Mouse (Mus musculus): Measurements from ENCODE around the gene Zyx. TPM values are rescaled to one million over a fixed set of nuclear protein-coding genes. Genes with fewer than 3 reads are reported as not detected.

Gene Zyx
- polyA plus RNA-seq, 1 experiment from 2014 or later, result 80.8 TPM

DNA sequence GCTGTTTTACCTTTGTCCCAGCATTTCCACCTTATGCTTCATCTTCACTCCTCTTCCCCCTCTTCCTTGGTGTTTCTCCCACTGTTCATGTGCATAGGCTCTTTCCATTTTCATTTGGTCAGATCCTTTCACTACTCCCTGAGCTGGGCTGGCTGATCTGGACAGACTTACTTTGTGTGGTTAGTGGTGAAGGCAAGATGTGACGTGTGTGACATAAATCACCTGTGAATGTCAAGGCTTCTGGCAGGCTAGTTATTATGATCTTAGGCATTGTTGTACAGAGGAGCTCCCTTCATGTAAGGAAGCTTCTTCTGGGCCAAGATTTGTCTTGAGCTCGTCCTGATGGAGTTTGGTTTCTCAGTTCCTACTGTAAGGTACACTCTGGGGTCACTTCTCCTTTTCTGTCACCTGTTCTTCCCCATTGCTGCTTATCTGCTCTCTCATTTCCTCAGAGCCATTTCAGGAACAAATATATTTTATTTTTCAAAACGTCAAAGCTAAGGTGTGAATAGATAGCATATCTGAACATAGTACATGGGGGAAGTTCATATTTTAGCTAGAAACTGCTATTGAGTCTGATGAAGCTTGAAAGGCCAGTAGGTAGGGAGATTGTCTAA lies 47.7 kb downstream of the Zyx start:
- Histone ChIP-seq H3K4me1 (no peaks in the 10 kb centered on the region), H3K9me3 (no peaks in the 10 kb centered on the region), H3K36me3 (replicated peaks) (no peaks in the 10 kb centered on the region), H3K27me3 (ENCODE audit: poor library complexity, severe bottlenecking) (no peaks in the 10 kb centered on the region), H3K27ac (no peak overlapping the region), H3K4me3 (no peak overlapping the region)
- WGBS, result 84% methylated on average over 3 of the region's 3 CpGs
- DNase-seq (ENCODE audit: extremely low spot score, low spot score), result no peak

GRCm38 (mm10) chr6:42398285-42398684 lies 48.9 kb downstream of the Zyx start:
- Histone ChIP-seq H3K27me3 (ENCODE audit: poor library complexity, severe bottlenecking) (no peaks in the 10 kb centered on the region), H3K27ac (no peak overlapping the region), H3K4me1 (no peaks in the 10 kb centered on the region), H3K36me3 (replicated peaks) (no peaks in the 10 kb centered on the region), H3K4me3 (no peak overlapping the region), H3K9me3 (no peaks in the 10 kb centered on the region)
- DNase-seq (ENCODE audit: extremely low spot score, low spot score), result no peak
- WGBS, result 92% methylated on average over 3 of the region's 3 CpGs

- H3K4me1 ChIP-seq, result no peaks in the 10 kb centered on the region
- WGBS, result 95% methylated on average over 1 of the region's 1 CpGs
These were observed 49.6 kb downstream of the Zyx start for GRCm38 (mm10) chr6:42398998-42399397.

DNA sequence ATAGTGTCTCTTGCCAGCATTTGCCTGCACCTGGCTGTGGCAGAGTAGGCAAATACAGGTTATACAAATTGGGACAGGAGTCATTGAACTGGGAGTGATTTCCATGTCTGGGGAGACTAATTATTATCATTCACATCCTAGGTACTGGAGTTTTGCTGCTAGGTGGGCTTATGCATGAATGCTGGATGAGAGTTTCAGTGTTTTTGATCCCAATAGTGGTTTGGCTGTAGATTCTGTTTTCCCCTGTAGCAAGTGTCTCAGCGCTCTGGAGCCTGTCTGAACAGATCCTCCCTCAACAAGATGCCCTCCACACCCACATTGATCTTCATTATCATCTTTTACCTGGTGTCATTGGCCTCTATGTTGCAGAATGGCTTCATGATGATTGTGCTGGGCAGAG lies 50.5 kb downstream of the Zyx start, which contains the start of gene Tas2r143:
Gene Tas2r143, plus strand, starts transcription at position 301 of the 400 bp plus-strand sequence.
- WGBS, result 90% methylated on average over 1 of the region's 1 CpGs
- DNase-seq (ENCODE audit: extremely low spot score, low spot score), result no peak
- H3K27ac ChIP-seq, result no peak within 1 kb of the TSS

More at GRCm38 (mm10) chr6:42398998-42399397, 49.6 kb downstream of the Zyx start:
- Histone ChIP-seq H3K27me3 (ENCODE audit: poor library complexity, severe bottlenecking) (no peaks in the 10 kb centered on the region), H3K9me3 (no peaks in the 10 kb centered on the region), H3K36me3 (replicated peaks) (no peaks in the 10 kb centered on the region), H3K27ac (no peak overlapping the region), H3K4me3 (no peak overlapping the region)
- no peak for DNase-seq (ENCODE audit: extremely low spot score, low spot score)

GRCm38 (mm10) chr6:42405134-42405533 lies 55.7 kb downstream of the Zyx start, which contains the start of gene Tas2r135:
Tas2r135 (plus strand) TSS chr6:42405434.
- 92% methylated on average over 2 of the region's 2 CpGs for WGBS
- no peak within 1 kb of the TSS for H3K4me3 ChIP-seq
- H3K27ac ChIP-seq, result no peak within 1 kb of the TSS
- H3K27me3 ChIP-seq (ENCODE audit: poor library complexity, severe bottlenecking), result no peaks in the 10 kb centered on the region
- H3K36me3 ChIP-seq (replicated peaks), result no peaks in the 10 kb centered on the region
- no peaks in the 10 kb centered on the region for H3K9me3 ChIP-seq
- no peak for DNase-seq (ENCODE audit: extremely low spot score, low spot score)
- H3K4me1 ChIP-seq, result peaks cover 8% of the 10 kb centered on the region; the same call in 1 of the 2 replicates

More for the DNA sequence above, 50.5 kb downstream of the Zyx start, which contains the start of gene Tas2r143:
- no peaks in the 10 kb centered on the region for H3K9me3 ChIP-seq
- no peaks in the 10 kb centered on the region for H3K36me3 ChIP-seq (replicated peaks)
- H3K4me3 ChIP-seq, result no peak within 1 kb of the TSS
- no peaks in the 10 kb centered on the region for H3K27me3 ChIP-seq (ENCODE audit: poor library complexity, severe bottlenecking)
- no peaks in the 10 kb centered on the region for H3K4me1 ChIP-seq

Other genes starting within 250 kb of the Zyx start
- gene Tas2r139, start 208.7 kb upstream of the Zyx start, polyA plus RNA-seq (2016; fragmentation: Nextera tagmentation; extraction: Ambion mirVana), result not detected in 2 replicates
- not detected in 2 replicates for gene Tas2r144, start 134.3 kb upstream of the Zyx start, polyA plus RNA-seq (2016; fragmentation: Nextera tagmentation; extraction: Ambion mirVana)
- gene Gstk1, start 103.7 kb upstream of the Zyx start, polyA plus RNA-seq (2016; fragmentation: Nextera tagmentation; extraction: Ambion mirVana), result 18.3 and 18.5 TPM in 2 replicates
- 0.36 and 0.41 TPM in 2 replicates for gene Tmem139, start 87.7 kb upstream of the Zyx start, polyA plus RNA-seq (2016; fragmentation: Nextera tagmentation; extraction: Ambion mirVana)
- gene Casp2, start 84.6 kb upstream of the Zyx start, polyA plus RNA-seq (2016; fragmentation: Nextera tagmentation; extraction: Ambion mirVana), result 80.3 and 83.9 TPM in 2 replicates
- 1.2 and 1.5 TPM in 2 replicates for gene Clcn1, start 62.9 kb upstream of the Zyx start, polyA plus RNA-seq (2016; fragmentation: Nextera tagmentation; extraction: Ambion mirVana)
- gene Fam131b, start 25.0 kb upstream of the Zyx start, polyA plus RNA-seq (2016; fragmentation: Nextera tagmentation; extraction: Ambion mirVana), result 1.5 and 1.6 TPM in 2 replicates
- gene Epha1, start 23.6 kb downstream of the Zyx start, polyA plus RNA-seq (2016; fragmentation: Nextera tagmentation; extraction: Ambion mirVana), result 1.8 and 2.0 TPM in 2 replicates
- not detected in 2 replicates for gene Tas2r143, start 50.6 kb downstream of the Zyx start, polyA plus RNA-seq (2016; fragmentation: Nextera tagmentation; extraction: Ambion mirVana)
- gene Tas2r135, start 55.8 kb downstream of the Zyx start, polyA plus RNA-seq (2016; fragmentation: Nextera tagmentation; extraction: Ambion mirVana), result not detected in 2 replicates
- not detected in 2 replicates for gene Tas2r126, start 84.9 kb downstream of the Zyx start, polyA plus RNA-seq (2016; fragmentation: Nextera tagmentation; extraction: Ambion mirVana)
- gene Olfr458, start 115.6 kb downstream of the Zyx start, polyA plus RNA-seq (2016; fragmentation: Nextera tagmentation; extraction: Ambion mirVana), result not detected in 2 replicates
- not detected in 2 replicates for gene Olfr457, start 126.7 kb downstream of the Zyx start, polyA plus RNA-seq (2016; fragmentation: Nextera tagmentation; extraction: Ambion mirVana)
- not detected in 2 replicates for gene Olfr456, start 137.6 kb downstream of the Zyx start, polyA plus RNA-seq (2016; fragmentation: Nextera tagmentation; extraction: Ambion mirVana)
- gene Olfr455, start 198.0 kb downstream of the Zyx start, polyA plus RNA-seq (2016; fragmentation: Nextera tagmentation; extraction: Ambion mirVana), result not detected in 2 replicates
- not detected in 2 replicates for gene Tcaf3, start 248.1 kb downstream of the Zyx start, polyA plus RNA-seq (2016; fragmentation: Nextera tagmentation; extraction: Ambion mirVana)

Data from forebrain, embryonic 10.5 days (tissue).